ENCODE assay signal across 8 mouse cellular contexts in the genomic region with DNA sequence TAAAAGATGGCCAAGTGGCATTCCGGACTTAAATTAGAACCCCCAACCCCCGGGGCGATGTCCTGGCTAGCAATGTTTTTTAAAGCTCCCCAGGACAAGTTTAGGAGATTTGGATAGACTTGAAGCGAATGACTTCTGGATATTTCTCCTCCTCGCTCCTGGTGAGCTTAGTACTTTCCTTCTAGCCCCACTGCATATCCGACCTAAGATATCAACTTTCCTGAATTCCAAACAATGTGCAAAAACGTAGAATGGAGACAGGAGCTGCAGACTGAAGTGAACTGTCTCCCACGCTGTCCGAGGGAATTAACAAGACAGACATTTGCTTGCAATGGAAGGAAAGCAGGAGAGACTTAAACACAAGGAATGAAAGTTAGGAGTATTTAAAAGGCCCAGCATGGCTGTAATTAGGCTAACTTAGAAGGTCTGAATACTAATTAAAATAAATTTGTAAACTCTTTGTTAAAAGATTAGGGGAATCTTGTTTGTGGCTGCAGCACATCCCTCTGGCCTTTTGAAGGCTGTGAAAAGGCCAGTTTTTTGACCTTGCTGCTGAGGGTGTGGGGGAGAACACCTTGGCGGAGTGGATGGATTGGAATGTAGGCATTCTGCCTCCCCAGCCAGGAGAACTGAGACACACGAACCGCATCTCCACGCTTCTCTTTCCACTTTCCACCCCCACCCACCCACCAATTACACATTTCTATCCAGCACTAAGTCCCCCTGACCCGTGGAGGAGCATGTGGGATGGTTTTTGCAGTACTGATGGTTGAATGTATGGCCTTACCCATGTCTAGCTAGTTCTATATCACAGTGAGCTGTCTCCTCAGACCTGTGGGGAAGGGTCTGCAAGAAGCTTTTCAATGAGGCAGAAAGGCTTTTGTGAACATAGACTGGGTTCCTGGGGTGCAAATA. TPM values are rescaled to one million over a fixed set of nuclear protein-coding genes. Genes with fewer than 3 reads are reported as not detected.
A peak's percentile ranks its signal among the peaks of the same experiment; 100 is the strongest.
DNase-seq lines count a peak whose midpoint lies in the region; ATAC-seq lines count a peak whose summit lies in the region.

No protein-coding gene starts in this region.

- no peak for DNase-seq in lung, postnatal 14 days
- DNase-seq in liver, embryonic 13.5 days = no peak
- DNase-seq in adrenal gland, adult 18-20 months (ENCODE audit: low spot score in 2 of 2) = no peak
- DNase-seq in gastrocnemius, postnatal 10 days = no peak
- no peak for DNase-seq in cerebellum, postnatal 4 days (ENCODE audit: low spot score in 2 of 2)
- DNase-seq in gastrocnemius, postnatal 36 days = no peak

- H3K27ac ChIP-seq in lung, embryonic 16.5 days (ENCODE audit: low read length) = no peak overlapping the region
- no peak overlapping the region for H3K27ac ChIP-seq in forebrain, embryonic 15.5 days (replicated peaks)
- H3K27ac ChIP-seq in liver, embryonic 13.5 days = no peak overlapping the region

- no peaks in the 10 kb centered on the region for H3K9me3 ChIP-seq in lung, embryonic 16.5 days (ENCODE audit: control insufficient read depth, low read length)
- H3K9me3 ChIP-seq in forebrain, embryonic 15.5 days = no peaks in the 10 kb centered on the region
- H3K9me3 ChIP-seq in liver, embryonic 13.5 days (replicated peaks) = no peaks in the 10 kb centered on the region

- H3K4me3 ChIP-seq in lung, embryonic 16.5 days (ENCODE audit: low read length) = peak overlapping the region; percentile 63
- H3K4me3 ChIP-seq in forebrain, embryonic 15.5 days = peak overlapping the region; percentile 58
- H3K4me3 ChIP-seq in liver, embryonic 13.5 days (replicated peaks) = peak overlapping the region; percentile 56

- intact Hi-C loops in gastrocnemius, postnatal 36 days (cut with DNase I) = loop anchor here (1.0 kb wide), 1 partner anchor 26 kb away; no protein-coding TSS in a partner anchor

- peak overlapping the region; percentile 97 for H3K4me2 ChIP-seq in lung, embryonic 16.5 days (ENCODE audit: low read depth, low read length)
- peak overlapping the region; percentile 96 for H3K4me2 ChIP-seq in forebrain, embryonic 15.5 days (replicated peaks)
- H3K4me2 ChIP-seq in liver, embryonic 13.5 days = peak overlapping the region; percentile 74

- H3K36me3 ChIP-seq in lung, embryonic 16.5 days (ENCODE audit: control insufficient read depth, insufficient read depth, low read length) = no peaks in the 10 kb centered on the region
- no peaks in the 10 kb centered on the region for H3K36me3 ChIP-seq in forebrain, embryonic 15.5 days
- H3K36me3 ChIP-seq in liver, embryonic 13.5 days = no peaks in the 10 kb centered on the region

- 18% methylated on average over 14 of the region's 14 CpGs for WGBS in lung, embryonic 16.5 days
- 6% methylated on average over 14 of the region's 14 CpGs for WGBS in forebrain, embryonic 15.5 days
- 29% methylated on average over 14 of the region's 14 CpGs for WGBS in liver, embryonic 13.5 days (ENCODE audit: insufficient replicate concordance)

- H3K4me1 ChIP-seq in lung, embryonic 16.5 days (replicated peaks; ENCODE audit: control insufficient read depth, insufficient read depth, low read length) = peaks cover 22% of the 10 kb centered on the region
- H3K4me1 ChIP-seq in forebrain, embryonic 15.5 days = peaks cover 25% of the 10 kb centered on the region
- H3K4me1 ChIP-seq in liver, embryonic 13.5 days (replicated peaks) = peaks cover 26% of the 10 kb centered on the region

- peaks cover 17% of the 10 kb centered on the region for H3K27me3 ChIP-seq in lung, embryonic 16.5 days (ENCODE audit: control insufficient read depth, insufficient read depth, low read depth, low read length)
- H3K27me3 ChIP-seq in forebrain, embryonic 15.5 days = peaks cover 21% of the 10 kb centered on the region
- peaks cover 56% of the 10 kb centered on the region for H3K27me3 ChIP-seq in liver, embryonic 13.5 days

- no peak for ATAC-seq in lung, embryonic 16.5 days (ENCODE audit: low read depth)
- ATAC-seq in forebrain, embryonic 15.5 days (replicated peaks) = no peak
- ATAC-seq in liver, embryonic 13.5 days (ENCODE audit: low read depth) = no peak

- H3K9ac ChIP-seq in lung, embryonic 16.5 days (ENCODE audit: low read length) = no peak overlapping the region
- peak overlapping the region; percentile 25 for H3K9ac ChIP-seq in forebrain, embryonic 15.5 days (replicated peaks)
- H3K9ac ChIP-seq in liver, embryonic 13.5 days = no peak overlapping the region

RNA-seq across cellular contexts. Expression of gene Hlf, which starts 0.8 kb away (rescaled TPM):
- 5.0 and 5.4 TPM in 2 replicates for polyA plus RNA-seq in lung, embryonic 16.5 days (2015; fragmentation: Nextera tagmentation; extraction: Ambion mirVana)
- polyA plus RNA-seq in forebrain, embryonic 15.5 days (2015; fragmentation: Nextera tagmentation; extraction: Ambion mirVana) = 4.2 TPM in 2 replicates
- polyA plus RNA-seq in liver, embryonic 13.5 days (2015; fragmentation: Nextera tagmentation; extraction: Ambion mirVana) = 3.6 and 5.3 TPM in 2 replicates
- total RNA-seq in adrenal gland, adult 18-20 months (2021) = 10 to 100 TPM in 1 of 2 experiments, 1 to 10 TPM in 1; 8.9 to 14.8 TPM
- total RNA-seq in gastrocnemius, postnatal 10 days (2021) = 1 to 10 TPM; 5.1 to 7.5 TPM
- 1 to 10 TPM; 6.7 to 7.4 TPM for total RNA-seq in gastrocnemius, postnatal 36 days (2021)
